Mouse (Mus musculus): Measurements from ENCODE around the gene Srp54c. TPM values are rescaled to one million over a fixed set of nuclear protein-coding genes. Genes with fewer than 3 reads are reported as not detected.
"Not testable (repeated sequence)": the region's sequence is repeated elsewhere in the genome, so short reads cannot be mapped to it uniquely, and the experiment has no call there.

Srp54c gene
- 10 to 100 TPM; 24.7 to 26.5 TPM for total RNA-seq (2021)
- long read RNA-seq, experiment 1, transcript Srp54c-202 (16 exons, 3,642 nt), result major isoform, 27 of 29 reads
- long read RNA-seq, experiment 1, partial matches to known transcripts, result 1 of 29 reads
- long read RNA-seq, experiment 1, other reads (novel, unspliced or antisense), result 1 of 29 reads
- long read RNA-seq, experiment 2, transcript Srp54c-202 (16 exons, 3,642 nt), result major isoform, 35 of 40 reads
- long read RNA-seq, experiment 2, partial matches to known transcripts, result 2 of 40 reads
- long read RNA-seq, experiment 2, other reads (novel, unspliced or antisense), result 3 of 40 reads

DNA sequence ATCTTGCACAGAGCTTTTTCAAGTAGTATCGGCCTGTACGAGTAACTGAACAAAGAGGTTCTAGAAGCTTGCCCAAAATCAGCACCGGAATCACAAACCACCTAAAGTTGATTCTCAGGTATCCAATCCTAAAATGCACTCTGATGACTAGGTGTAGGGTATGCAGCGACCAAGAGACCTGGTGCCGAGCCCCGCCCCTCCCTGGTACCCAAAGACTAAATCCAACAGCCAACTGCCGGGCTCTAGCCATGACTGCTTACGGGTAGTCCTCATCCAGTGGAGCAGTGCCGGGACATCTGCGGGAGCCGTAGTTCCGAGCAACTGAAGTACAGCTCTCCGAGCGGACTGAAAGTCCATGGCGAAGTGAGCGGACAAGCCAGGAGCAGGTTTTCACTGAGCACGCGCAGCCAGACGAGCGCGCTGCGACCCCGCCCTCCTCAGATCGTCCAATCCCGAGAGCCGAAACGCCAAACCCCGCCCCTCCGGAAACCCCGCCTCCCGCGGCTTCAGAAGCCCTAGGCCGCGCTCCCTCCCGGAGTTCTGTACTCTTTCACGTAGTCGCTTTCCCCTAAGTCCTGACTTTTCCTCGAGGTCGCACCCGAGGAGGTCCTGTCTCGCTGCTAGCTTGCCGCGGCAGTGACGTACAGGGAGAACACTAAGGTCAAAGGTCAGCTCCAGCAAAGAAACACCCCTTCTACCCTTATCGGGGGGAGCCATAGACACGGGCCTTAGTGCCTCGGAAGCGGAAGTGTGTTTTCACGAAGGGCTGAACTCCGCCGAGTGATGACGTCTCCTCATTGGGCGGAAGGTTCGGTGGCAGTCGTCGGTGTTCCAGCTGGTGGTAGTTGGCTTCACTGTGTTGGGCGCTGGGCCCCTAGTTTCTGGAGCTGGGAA lies at the start of gene Srp54c:
TSS of gene Srp54c (plus strand) at position 543 of the 894 bp plus-strand sequence.
- DNase-seq (ENCODE audit: low spot score), result not testable (repeated sequence)

- not testable (repeated sequence) for DNase-seq (ENCODE audit: low spot score)
Measured at GRCm38 (mm10) chr12:55187686-55188085, 42.3 kb upstream of the Srp54c start.

GRCm38 (mm10) chr12:55189127-55189526 lies 40.8 kb upstream of the Srp54c start:
- DNase-seq (ENCODE audit: low spot score), result not testable (repeated sequence)

- not testable (repeated sequence) for DNase-seq (ENCODE audit: low spot score)
Measured at GRCm38 (mm10) chr12:55199306-55199705, 30.7 kb upstream of the Srp54c start, which contains the start of gene 1700047I17Rik2. Gene 1700047I17Rik2, plus strand, starts transcription at chr12:55199592.

- not testable (repeated sequence) for DNase-seq (ENCODE audit: low spot score)
Measured at GRCm38 (mm10) chr12:55199799-55200198, 30.2 kb upstream of the Srp54c start.

DNA sequence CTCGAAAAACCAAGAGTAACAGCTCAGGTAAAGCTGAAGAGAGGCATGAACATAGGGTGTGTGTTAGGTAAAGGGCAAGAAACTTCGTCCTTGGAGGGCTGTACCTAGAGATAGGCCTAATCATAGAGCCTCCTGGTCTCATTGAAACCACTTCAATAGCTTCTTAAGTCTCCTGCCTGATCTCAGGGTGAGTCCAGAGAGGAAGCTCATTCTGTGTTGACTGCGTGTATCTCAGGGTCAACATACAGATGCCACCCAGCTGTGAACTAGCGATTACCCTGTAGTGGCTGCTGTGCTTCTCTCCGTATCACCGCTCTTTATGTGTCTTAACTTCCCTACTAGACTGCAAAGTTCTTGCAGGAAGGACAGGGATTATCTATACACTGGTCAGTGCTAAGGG lies 17.0 kb upstream of the Srp54c start:
- DNase-seq (ENCODE audit: low spot score), result not testable (repeated sequence)

DNA sequence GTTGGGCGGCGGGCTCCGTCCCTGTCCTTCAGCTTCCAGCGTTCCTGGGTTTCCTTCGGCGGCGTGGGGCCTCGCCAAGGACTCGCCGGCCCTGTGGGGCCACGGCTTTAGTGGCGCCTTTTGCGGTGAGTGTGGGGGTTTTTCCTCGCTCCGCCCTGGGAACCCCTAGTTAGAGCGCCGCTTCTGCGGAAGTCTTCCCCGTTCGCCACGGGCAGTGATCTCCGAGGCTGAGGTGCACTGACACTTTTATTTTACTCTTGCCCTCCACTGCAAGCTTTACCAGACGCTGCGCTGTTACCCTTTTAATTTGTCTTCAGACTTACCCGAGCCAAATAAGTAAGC lies 523 bp downstream of the Srp54c start:
- DNase-seq (ENCODE audit: low spot score), result not testable (repeated sequence)

DNA sequence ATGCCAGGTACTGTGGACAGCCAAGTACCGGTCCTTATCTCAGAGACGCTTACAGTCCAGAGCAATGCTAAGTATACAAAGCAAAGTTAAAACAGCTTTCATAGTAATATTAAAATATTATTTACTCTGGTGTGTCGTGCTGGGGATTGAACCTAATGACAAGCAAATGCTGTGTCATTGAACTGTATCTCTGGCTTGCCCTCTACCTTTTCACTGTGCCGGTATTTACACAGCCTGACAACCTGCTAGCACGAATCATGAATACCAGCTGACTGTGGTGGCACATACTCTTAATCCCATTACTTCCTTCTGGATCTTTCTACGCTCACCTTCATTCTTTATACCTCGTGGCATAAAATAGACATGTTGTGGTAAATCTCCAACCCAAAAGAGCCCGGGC lies 12.3 kb downstream of the Srp54c start:
- not testable (repeated sequence) for DNase-seq (ENCODE audit: low spot score)

DNA sequence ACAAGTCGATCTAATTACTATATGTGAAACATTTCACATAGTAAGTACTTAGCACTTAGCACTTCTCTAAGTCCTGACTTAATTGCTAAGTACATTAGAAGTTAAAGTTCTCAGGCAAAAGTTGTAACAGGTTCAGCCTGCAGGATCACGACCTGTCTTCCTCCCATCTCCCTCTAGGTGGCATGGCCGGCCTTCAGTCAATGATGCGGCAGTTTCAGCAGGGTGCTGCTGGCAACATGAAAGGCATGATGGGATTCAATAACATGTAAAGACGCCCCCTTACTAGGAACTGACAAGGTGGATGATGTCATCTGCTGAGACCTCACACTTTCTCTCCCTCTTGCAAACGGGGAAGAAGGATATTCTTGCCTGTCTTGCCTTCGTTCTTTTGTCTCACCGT lies 32.0 kb downstream of the Srp54c start:
- not testable (repeated sequence) for DNase-seq (ENCODE audit: low spot score)

DNA sequence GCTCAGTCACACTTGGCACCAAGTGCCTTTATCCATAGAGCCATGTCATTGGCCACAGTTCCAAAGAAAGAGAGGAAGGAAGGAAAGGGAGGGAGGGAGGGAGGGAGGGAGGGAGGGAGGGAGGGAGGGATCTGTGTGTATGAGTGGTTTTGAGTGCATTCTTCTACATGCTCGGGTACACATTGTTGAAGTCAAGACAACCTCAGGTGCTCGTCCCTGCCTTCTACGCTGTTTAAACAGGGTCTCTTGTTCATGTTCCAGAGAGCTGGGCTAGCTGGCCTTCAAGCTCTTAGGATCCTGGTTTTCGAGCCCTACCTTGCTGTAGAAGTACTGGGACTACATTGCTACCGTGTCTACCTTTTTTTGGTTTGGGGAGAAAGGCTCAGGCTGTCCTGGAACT lies 33.4 kb downstream of the Srp54c start:
- DNase-seq (ENCODE audit: low spot score), result not testable (repeated sequence)

DNA sequence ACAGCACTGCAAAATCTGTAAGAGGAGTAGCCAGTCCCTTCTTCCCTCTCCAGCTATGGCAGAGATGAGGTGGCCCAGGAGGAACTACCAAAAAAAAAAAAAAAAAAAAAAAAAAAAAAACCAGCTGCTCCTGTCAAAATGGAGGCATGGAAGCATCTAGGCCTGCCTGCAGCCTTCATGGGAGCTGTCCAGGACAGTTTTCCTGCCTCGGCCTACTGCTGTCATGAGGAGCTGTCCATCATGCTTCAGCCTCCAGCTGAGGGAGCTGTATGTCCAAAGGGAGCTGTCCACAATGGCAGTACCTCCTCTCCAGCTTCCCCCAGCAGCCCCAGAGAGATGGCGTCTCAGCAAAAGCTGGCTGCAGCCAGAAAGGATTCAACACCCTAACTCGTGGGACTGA lies 42.3 kb downstream of the Srp54c start:
- DNase-seq (ENCODE audit: low spot score), result no peak

DNA sequence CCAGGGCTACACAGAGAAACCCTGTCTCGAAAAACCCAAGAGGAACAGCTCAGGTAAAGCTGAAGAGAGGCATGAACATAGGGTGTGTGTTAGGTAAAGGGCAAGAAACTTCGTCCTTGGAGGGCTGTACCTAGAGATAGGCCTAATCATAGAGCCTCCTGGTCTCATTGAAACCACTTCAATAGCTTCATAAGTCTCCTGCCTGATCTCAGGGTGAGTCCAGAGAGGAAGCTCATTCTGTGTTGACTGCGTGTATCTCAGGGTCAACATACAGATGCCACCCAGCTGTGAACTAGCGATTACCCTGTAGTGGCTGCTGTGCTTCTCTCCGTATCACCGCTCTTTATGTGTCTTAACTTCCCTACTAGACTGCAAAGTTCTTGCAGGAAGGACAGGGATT lies 47.6 kb downstream of the Srp54c start:
- DNase-seq (ENCODE audit: low spot score), result not testable (repeated sequence)

DNA sequence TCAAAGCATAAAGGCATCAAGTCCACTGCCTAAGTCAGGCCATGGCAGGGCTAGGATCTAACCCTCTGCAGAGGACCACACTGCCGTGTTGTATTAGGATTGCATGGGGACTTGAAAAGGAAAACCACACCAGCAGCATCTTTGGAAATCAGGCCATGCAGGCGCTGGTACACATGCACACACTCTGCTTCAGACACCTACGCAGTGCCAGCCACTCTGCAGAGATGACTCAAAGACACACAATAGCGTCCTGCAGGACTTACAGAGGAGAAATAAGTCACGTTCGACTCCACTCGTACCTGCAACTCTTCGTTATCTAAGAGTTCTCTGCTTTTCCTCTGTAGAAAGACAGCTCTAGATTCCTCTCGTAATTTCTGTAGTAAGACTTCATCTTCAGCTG lies 68.1 kb downstream of the Srp54c start:
- DNase-seq (ENCODE audit: low spot score), result no peak

DNA sequence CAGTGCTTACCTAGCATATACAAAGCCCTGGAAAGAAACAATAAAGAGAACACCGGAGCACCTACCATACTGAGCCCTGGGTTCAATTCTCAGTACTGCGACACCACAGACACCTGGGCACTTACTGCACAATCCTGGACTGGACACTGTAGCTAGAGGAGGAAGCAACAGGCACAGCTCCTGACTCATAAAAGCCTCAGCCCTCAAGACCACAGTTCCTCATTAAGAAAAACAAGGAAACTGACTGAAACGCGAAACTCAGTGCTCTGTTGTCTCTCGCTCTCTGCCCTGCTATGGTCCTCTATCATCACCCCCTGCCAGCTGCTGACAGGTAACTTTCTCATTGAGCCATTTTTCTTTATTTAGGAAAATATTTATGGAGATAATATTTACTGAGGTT lies 69.4 kb downstream of the Srp54c start, which contains the start of gene 1110008L16Rik:
TSS of gene 1110008L16Rik (plus strand) at position 242 of the 400 bp plus-strand sequence.
- no peak for DNase-seq (ENCODE audit: low spot score)

- DNase-seq (ENCODE audit: low spot score), result no peak
Measured at GRCm38 (mm10) chr12:55300820-55301351, 70.9 kb downstream of the Srp54c start.

DNA sequence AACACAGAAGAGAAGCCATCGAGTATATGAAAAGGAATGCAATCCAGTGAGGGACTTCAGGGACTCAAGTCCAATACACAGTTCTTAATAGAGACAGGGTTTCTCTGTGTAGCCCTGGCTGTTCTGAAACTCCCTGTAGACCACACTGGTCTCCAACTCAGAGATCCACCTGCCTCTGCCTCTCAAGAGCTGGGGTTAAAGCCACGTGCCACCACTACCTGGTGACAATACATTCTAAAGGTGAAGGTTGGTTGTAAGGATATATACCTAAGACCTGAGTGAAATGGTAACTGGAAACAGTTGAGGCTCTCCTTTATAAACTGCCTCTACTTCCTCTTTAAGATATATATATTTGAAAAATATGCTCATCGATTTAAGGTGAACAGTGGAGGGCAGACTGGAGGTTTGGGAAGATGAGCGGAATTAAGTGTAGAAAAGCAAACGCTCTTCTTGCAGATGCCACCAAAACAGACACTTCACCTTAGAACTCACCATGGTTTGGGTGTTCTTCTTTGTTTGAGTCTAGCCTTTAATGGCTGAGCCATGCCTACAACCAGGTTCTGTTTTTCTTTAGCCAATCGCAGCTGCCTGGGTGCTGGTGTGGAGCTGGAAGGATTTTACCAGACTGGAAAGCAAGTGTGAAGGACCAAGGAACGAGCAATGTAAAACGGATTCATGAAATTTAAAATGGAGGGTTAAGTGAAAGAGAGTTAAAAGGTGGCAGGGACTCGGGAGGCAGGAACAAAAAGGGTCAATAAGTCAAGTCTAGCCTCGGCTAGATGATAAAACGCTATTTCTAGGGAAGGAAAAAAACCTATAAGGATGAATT lies 71.7 kb downstream of the Srp54c start:
- no peak for DNase-seq (ENCODE audit: low spot score)

DNA sequence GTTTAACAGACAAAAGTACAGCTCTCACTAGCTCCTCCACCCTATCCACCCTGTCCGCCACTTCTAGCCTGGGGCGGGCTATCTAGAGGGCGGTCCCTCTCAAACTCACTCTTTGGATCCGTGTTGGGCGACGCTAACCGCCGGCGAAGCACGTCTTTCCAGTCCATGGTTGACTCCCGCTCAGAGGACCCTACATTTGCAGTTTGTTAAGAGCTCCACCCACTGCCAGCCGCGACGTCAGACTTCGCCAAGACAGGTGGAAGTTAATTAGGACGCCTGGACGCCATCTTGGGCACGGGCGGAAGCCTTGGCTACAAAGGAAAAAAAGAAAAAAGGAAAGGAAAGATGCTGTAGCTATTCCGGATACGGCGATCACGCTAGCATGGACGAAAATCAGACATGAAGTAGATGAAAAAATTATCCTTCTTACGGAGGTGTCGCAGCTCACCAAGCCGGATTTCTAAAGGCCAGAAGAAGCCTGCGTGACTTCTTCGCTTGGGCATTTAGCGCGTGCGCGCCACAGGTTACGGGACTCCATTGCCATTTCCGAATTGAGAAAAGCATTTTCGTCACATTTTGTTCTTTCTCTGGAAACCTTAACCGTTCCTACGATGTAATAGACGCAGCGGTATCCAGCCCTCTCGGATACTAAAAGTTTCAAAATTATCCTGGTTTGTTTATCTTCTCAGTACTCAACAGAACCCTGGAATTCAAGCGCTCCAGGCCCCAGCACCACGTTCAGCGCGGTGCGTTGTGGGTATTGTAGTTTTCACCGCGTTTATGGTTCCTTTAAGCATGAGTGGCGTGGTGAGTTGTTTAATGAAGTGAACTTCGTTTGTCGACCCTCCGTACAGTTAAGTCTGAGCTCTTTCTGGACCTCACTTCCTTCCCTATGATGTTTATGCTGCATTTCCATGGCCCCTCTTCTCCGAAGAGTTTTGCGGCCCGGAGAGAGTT lies 72.8 kb downstream of the Srp54c start, which contains the start of gene Ppp2r3c:
TSS of gene Ppp2r3c (minus strand) at position 514 of the 957 bp plus-strand sequence.
- peak; percentile 91 for DNase-seq (ENCODE audit: low spot score)

- no peak for DNase-seq (ENCODE audit: low spot score)
Measured at GRCm38 (mm10) chr12:55306371-55306770, 76.4 kb downstream of the Srp54c start.

DNA sequence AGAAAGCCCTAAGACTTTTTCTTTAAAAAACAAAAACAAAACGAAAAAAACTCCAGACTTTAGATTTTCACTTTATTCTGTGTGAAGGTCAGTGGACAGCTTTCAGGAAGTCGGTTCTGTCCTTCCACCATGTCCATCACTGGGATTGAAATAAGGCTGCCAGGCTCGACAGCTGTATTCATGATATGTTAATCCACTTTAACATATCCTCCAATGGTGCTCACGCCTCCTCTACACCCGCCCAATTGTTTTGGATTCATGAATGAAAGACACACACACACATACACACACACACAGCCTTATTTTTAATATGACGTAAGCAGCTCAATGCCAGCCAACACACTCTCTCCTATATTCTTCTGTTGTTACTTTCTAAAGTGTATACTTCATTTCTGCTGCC lies 77.6 kb downstream of the Srp54c start:
- no peak for DNase-seq (ENCODE audit: low spot score)

DNA sequence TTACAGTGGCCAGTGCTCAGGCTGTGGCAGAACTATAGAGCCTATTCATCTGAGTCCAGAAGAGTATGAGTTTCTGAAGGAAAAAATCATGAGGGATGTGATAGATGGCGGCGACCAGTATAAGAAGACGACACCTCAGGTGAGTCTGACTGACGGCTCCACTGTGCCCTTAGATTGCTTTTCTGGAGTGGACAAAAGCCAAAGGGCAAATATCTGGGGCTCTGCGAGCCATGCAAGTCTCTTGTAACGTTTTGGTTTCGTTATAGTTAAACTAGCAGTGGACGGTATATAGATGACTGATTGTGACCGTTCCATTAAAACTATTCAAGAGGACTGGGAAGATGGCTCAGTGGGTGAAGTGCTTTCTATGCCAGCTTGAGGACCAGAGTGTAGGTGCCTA lies 78.8 kb downstream of the Srp54c start:
- no peak for DNase-seq (ENCODE audit: low spot score)
